Mouse (Mus musculus) heart, embryonic 16.5 days (tissue): ENCODE results near the gene Zranb3. TPM values are rescaled to one million over a fixed set of nuclear protein-coding genes. Genes with fewer than 3 reads are reported as not detected.

ENCODE experiments used
- ATAC-seq: fragments of 200-750 bp; cut with Nextera tagmentation; replicated peaks from 2 replicates; pipeline ENCODE4 v1.8.0; 2017; ENCODE audit warnings: moderate number of reproducible peaks; ENCODE audit not compliant: insufficient read depth, low FRiP score; ENCODE audit errors: extremely low read depth
- H3K27ac ChIP-seq: fragments of 300-500 bp; sonication (generic); 2 replicates; pipeline ENCODE4 v1.5.1; 2014; ENCODE audit warnings: mild to moderate bottlenecking, low read length, control low read depth, moderate library complexity
- H3K27me3 ChIP-seq: fragments of 300-500 bp; sonication (generic); 2 replicates; pipeline ENCODE4 v1.6.1; 2014; ENCODE audit warnings: low read length, mixed read lengths; ENCODE audit not compliant: control insufficient read depth, insufficient read depth
- H3K36me3 ChIP-seq: fragments of 300-500 bp; sonication (generic); 2 replicates; pipeline ENCODE4 v1.6.1; 2014; ENCODE audit not compliant: control insufficient read depth, insufficient read depth
- H3K4me1 ChIP-seq: fragments of 300-500 bp; sonication (generic); 2 replicates; pipeline ENCODE4 v1.6.1; 2014; ENCODE audit warnings: low read length, mixed read lengths; ENCODE audit not compliant: control insufficient read depth, insufficient read depth
- H3K4me2 ChIP-seq: fragments of 300-500 bp; sonication (generic); 2 replicates; pipeline ENCODE4 v1.6.1; 2014; ENCODE audit warnings: low read depth, mild to moderate bottlenecking, control low read depth, low read length
- H3K4me3 ChIP-seq: fragments of 300-500 bp; sonication (generic); 2 replicates; pipeline ENCODE4 v1.5.1; 2014; ENCODE audit warnings: mild to moderate bottlenecking, control low read depth, low read length
- H3K9ac ChIP-seq: fragments of 300-500 bp; sonication (generic); 2 replicates; pipeline ENCODE4 v1.6.1; 2014; ENCODE audit warnings: low read length, control low read depth
- H3K9me3 ChIP-seq: fragments of 300-500 bp; sonication (generic); replicated peaks from 2 replicates; pipeline ENCODE4 v1.6.1; 2016; ENCODE audit warnings: low read length; ENCODE audit not compliant: control insufficient read depth
- WGBS: fragments of 180-500 bp; shearing (Covaris S2); extraction: QIAGEN DNeasy Blood & Tissue Kit; methylation state at CpG from one replicate; pipeline ENCODE4 v1.1.7; 2014; 5-methylcytosine and 5-hydroxymethylcytosine counted together
- polyA plus RNA-seq: library from polyadenylated mRNA; unstranded; fragments of >200 nt; fragmentation: Nextera tagmentation; extraction: Ambion mirVana; gene quantifications from 2 replicates; pipeline ENCODE4 v1.2.1, GENCODE M21; 2015

The Zranb3 gene
- polyA plus RNA-seq, 1 experiment from 2014 or later: 7.1 TPM

DNA sequence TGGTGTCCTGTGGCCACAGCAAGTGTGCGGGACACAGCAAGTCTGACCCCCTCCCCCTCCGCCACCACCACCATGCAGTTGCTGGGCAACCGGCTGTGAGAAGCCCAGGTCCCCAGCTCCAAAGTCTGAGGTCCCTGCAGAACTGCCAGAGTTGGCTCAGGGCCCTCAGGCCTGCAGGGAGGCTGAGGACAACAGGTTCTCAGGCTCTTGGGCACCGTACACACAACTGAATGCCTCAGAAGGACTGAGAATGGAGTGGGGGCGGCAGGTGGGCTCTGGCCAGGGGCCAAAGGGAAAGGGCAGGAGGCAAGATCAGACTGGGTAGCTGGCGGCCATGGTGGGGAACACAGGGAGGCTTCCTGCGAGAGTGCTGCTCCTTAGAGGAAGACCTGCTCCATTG is 20.0 kb downstream of the Zranb3 start:
- Histone ChIP-seq H3K4me1 (peaks cover 11% of the 10 kb centered on the region), H3K4me2 (no peak overlapping the region), H3K36me3 (no peaks in the 10 kb centered on the region), H3K27me3 (no peaks in the 10 kb centered on the region), H3K4me3 (no peak overlapping the region), H3K27ac (no peak overlapping the region), H3K9me3 (no peaks in the 10 kb centered on the region), H3K9ac (no peak overlapping the region)
- no peak for ATAC-seq
- 71% methylated on average over 7 of the region's 7 CpGs for WGBS

DNA sequence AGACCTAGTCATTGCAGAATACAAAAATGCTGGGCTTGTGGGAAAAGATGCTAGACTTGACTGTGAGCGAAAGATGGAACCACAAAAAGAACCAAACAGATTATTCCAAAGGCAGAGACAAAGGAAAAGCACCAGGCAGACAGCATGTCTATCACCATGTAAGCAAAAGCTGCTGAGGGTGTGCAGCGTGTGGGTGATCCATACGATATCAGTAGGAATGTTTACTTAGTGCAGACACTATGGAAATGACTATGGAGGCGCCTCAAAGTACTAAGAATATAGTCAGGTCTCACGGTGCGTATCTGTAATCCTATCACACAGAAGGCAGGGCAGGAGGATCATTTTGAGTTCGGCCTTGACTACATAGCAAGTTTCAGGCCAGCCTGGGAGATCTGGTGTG is 21.0 kb downstream of the Zranb3 start:
- Histone ChIP-seq H3K4me2 (no peak overlapping the region), H3K9me3 (no peaks in the 10 kb centered on the region), H3K9ac (no peak overlapping the region), H3K27ac (no peak overlapping the region), H3K36me3 (no peaks in the 10 kb centered on the region), H3K4me1 (peaks cover 11% of the 10 kb centered on the region), H3K4me3 (no peak overlapping the region), H3K27me3 (no peaks in the 10 kb centered on the region)
- ATAC-seq: no peak
- WGBS: 71% methylated on average over 7 of the region's 7 CpGs

DNA sequence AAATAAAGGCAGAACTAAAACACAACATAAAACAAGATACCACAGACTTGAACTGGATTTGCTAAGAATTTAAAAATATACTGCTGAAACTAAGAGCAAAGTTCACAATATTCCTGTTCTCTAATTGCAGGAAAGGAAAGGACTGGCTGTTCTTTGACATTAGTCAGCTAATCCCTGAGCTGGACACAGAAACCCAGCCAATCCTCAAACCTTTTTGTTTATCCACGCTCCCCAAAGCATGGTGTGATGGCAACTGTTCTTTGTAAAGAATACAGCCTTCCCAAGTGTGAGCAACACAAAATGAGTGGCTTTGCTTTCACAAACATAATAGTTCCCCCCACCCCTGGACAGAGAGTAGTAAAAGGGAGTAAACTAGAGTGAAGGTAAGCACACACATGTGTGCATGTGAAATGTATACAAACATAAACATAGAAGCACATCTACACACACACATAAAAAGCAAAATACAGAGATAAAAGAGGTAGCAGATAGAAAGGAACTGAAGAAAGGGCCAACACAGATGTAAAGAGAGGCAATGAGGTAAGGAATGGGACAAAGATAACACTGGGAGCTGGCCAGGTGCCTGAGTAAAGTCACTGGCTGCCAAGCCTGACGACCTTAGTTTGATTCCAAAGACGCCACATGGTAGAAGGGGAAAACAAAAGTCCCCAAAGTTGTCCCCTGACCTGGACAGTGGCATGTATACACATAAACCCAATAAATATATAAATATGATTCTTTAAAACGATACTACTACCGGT is 21.7 kb downstream of the Zranb3 start:
- peak overlapping the region; percentile 66 for H3K27ac ChIP-seq
- no peak overlapping the region for H3K9ac ChIP-seq
- no peak overlapping the region for H3K4me2 ChIP-seq
- 54% methylated on average over 5 of the region's 5 CpGs for WGBS
- no peaks in the 10 kb centered on the region for H3K27me3 ChIP-seq
- H3K4me3 ChIP-seq: no peak overlapping the region
- H3K4me1 ChIP-seq: peaks cover 11% of the 10 kb centered on the region
- ATAC-seq: peak; percentile 41; the same call in 1 of the 2 replicates
- no peaks in the 10 kb centered on the region for H3K9me3 ChIP-seq
- H3K36me3 ChIP-seq: no peaks in the 10 kb centered on the region

DNA sequence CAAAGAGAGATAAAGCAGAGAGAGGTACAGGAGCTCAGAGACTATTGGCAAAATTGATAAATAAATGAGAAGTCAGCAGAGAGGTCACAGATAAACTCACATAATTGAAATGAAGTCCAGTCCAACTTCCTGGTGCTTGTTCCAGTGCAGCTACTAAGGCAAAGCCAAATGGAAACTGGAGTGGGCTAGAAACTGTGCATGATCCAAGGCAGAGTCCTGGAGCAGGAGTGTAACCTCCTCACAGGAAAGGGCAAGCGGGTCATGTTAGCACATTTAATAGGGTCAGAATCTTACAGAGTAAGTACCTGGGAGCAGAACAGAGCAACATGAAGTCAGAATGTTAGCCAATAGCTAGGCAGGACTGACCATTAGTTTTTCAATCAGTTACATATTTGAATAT is 24.2 kb downstream of the Zranb3 start:
- Histone ChIP-seq H3K36me3 (peaks cover 4% of the 10 kb centered on the region; the same call in 1 of the 2 replicates), H3K27me3 (no peaks in the 10 kb centered on the region), H3K4me3 (no peak overlapping the region), H3K9ac (no peak overlapping the region), H3K9me3 (no peaks in the 10 kb centered on the region), H3K4me2 (no peak overlapping the region), H3K27ac (no peak overlapping the region), H3K4me1 (peaks cover 11% of the 10 kb centered on the region)
- ATAC-seq: no peak
- WGBS: 88% methylated on average over 1 of the region's 1 CpGs

DNA sequence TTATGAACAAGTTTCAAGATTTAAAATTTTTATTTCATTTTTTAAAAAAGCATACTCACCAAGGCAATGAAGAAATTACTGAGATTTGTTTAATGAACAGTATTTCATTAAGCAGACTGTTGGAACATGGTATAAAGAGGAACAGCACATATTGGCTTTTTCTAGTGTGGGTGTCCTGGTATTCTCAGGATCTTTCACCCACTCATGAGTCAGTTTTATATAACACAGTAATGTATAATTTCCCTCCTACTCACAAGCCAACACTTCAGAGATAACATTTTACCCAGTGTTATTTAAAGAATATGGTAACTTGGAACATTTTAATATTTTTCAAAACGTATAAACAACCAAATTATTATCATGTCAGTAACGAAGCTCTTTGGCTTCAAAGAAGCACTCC is 25.1 kb downstream of the Zranb3 start:
- ATAC-seq: no peak
- H3K4me3 ChIP-seq: no peak overlapping the region
- H3K27me3 ChIP-seq: no peaks in the 10 kb centered on the region
- peaks cover 4% of the 10 kb centered on the region; the same call in 1 of the 2 replicates for H3K36me3 ChIP-seq
- no peak overlapping the region for H3K4me2 ChIP-seq
- H3K9ac ChIP-seq: no peak overlapping the region
- H3K9me3 ChIP-seq: no peaks in the 10 kb centered on the region
- no peak overlapping the region for H3K27ac ChIP-seq
- peaks cover 9% of the 10 kb centered on the region for H3K4me1 ChIP-seq
- 89% methylated on average over 2 of the region's 2 CpGs for whole genome bisulfite sequencing

DNA sequence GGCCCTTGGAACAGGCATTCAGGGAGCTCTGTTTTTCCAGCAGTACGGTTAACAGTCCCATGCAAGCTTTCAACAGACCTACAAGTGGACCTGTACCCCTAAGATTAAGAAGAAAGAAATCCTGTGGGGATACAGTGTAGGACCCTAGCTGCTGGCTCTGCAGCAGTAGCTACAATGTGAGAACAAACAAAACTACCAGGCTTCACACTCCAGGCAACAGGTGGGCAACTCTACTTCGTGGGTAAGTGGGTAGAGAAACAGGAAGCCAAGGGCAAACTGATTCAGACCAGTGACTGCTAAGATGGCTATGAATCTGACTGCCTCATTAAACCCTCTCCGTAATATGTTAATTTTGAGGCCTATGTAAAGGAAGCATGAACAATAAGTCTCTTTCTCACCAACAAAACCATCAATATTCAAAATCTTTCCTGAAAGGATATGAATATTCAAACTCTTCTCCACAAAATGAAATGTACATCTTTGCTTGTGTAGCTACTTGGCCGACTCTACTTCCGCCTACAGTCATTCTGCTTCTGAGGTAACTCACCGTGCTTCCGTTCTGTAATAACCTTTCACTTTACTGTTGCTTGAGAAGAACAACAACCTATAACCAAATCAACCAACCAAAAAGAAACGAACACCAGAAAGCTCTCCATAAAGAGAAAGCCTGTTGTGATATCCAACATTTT is 25.9 kb downstream of the Zranb3 start:
- Histone ChIP-seq H3K27ac (no peak overlapping the region), H3K9me3 (no peaks in the 10 kb centered on the region), H3K4me3 (no peak overlapping the region), H3K36me3 (peaks cover 4% of the 10 kb centered on the region; the same call in 1 of the 2 replicates), H3K27me3 (no peaks in the 10 kb centered on the region), H3K4me2 (no peak overlapping the region), H3K9ac (no peak overlapping the region), H3K4me1 (peaks cover 5% of the 10 kb centered on the region)
- 91% methylated on average over 8 of the region's 8 CpGs for WGBS
- ATAC-seq: no peak

DNA sequence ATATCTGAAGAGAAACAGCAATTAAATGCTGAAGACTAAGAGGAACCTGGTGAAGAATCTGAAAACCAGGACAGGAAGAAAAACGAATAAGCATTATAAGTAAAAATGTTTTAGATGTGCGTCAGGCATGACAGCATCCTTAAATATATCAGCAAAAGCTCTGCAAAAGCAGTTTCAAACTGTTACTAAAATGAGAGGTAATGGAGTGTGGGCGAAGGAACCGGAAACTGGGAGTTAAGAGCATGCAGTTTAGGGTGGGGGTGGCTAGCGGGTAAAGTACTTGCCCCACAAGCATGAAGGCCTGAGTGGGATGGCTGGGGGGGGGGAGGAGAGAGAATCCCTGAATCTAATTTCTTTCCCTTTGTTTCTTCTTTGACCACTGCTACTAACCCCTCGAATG is 29.8 kb downstream of the Zranb3 start:
- H3K9ac ChIP-seq: no peak overlapping the region
- no peak overlapping the region for H3K4me2 ChIP-seq
- peaks cover 4% of the 10 kb centered on the region; the same call in 1 of the 2 replicates for H3K36me3 ChIP-seq
- H3K27ac ChIP-seq: no peak overlapping the region
- WGBS: 93% methylated on average over 6 of the region's 6 CpGs
- H3K9me3 ChIP-seq: no peaks in the 10 kb centered on the region
- no peaks in the 10 kb centered on the region for H3K27me3 ChIP-seq
- no peaks in the 10 kb centered on the region; the same call in 1 of the 2 replicates for H3K4me1 ChIP-seq
- ATAC-seq: no peak
- H3K4me3 ChIP-seq: no peak overlapping the region

DNA sequence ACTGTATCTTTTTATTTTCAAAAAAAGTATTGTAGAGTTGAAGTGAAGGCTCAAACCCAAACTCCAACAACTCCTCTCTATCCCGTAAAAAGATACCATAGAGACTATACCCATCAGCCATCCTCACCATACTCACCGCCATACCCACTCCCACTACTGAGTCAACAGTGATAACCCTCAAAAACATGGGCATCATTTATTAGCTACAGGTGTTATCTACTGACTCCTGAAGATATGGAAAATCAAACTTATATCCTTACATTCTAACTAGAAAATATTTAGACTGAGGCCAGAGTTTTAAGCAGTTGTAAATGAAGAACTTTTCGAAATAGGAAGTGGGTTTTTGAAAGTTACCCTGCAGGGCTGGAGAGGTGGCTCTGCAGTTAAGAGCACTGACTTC is 32.8 kb downstream of the Zranb3 start:
- Histone ChIP-seq H3K4me3 (no peak overlapping the region), H3K27me3 (no peaks in the 10 kb centered on the region), H3K36me3 (peaks cover 4% of the 10 kb centered on the region; the same call in 1 of the 2 replicates), H3K4me1 (no peaks in the 10 kb centered on the region; the same call in 1 of the 2 replicates), H3K9me3 (no peaks in the 10 kb centered on the region), H3K4me2 (no peak overlapping the region), H3K27ac (no peak overlapping the region), H3K9ac (no peak overlapping the region)
- no peak for ATAC-seq
- 93% methylated on average over 3 of the region's 3 CpGs for WGBS

DNA sequence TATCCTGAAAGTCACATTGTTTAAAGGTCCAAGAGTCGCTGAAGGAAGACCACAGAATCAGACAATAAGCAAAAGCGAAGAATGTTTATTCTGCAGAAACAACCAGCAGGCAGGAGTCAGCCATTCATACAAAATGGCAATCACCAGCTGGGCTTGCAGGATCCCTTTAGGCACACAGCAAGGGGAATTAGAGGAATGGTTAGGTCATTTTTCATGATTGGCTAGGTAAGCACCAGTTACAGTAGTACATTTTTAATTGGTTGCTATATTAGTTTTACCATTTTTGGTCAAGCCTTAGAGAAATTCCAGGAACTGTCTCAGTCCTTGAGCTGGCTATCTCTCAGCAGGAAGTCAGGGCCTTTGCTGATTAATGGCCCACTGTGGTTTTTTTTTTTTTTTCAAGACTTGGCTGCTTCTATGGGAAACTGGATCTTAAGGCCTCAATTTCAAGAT is 33.9 kb downstream of the Zranb3 start:
- no peaks in the 10 kb centered on the region for H3K9me3 ChIP-seq
- 62% methylated on average over 2 of the region's 2 CpGs for WGBS
- H3K27me3 ChIP-seq: no peaks in the 10 kb centered on the region
- ATAC-seq: peak; percentile 52
- no peak overlapping the region for H3K4me2 ChIP-seq
- no peak overlapping the region for H3K9ac ChIP-seq
- peaks cover 1% of the 10 kb centered on the region; the same call in 1 of the 2 replicates for H3K36me3 ChIP-seq
- H3K4me1 ChIP-seq: no peaks in the 10 kb centered on the region; the same call in 1 of the 2 replicates
- H3K4me3 ChIP-seq: no peak overlapping the region
- H3K27ac ChIP-seq: peak overlapping the region; percentile 59
